Mouse (Mus musculus) heart, embryonic 15.5 days (tissue): Measurements from ENCODE around the gene Otoa. TPM values are rescaled to one million over a fixed set of nuclear protein-coding genes. Genes with fewer than 3 reads are reported as not detected.

Experiments
- ATAC-seq: fragments of 200-750 bp; cut with Nextera tagmentation; replicated peaks from 2 replicates; pipeline ENCODE4 v1.8.0; 2017; ENCODE audit warnings: low read depth, moderate TSS enrichment; ENCODE audit not compliant: insufficient number of reproducible peaks, insufficient read depth, low FRiP score
- H3K27ac ChIP-seq: fragments of 300-500 bp; sonication (generic); 2 replicates; pipeline ENCODE4 v1.5.1; 2015; ENCODE audit warnings: mild to moderate bottlenecking, inconsistent platforms
- H3K27me3 ChIP-seq: fragments of 300-500 bp; sonication (generic); 2 replicates; pipeline ENCODE4 v1.6.1; 2015; ENCODE audit warnings: inconsistent platforms
- H3K36me3 ChIP-seq: fragments of 300-500 bp; sonication (generic); 2 replicates; pipeline ENCODE4 v1.6.1; 2015; ENCODE audit warnings: mild to moderate bottlenecking, inconsistent platforms
- H3K4me1 ChIP-seq: fragments of 300-500 bp; sonication (generic); replicated peaks from 2 replicates; pipeline ENCODE4 v1.6.1; 2015; ENCODE audit warnings: inconsistent platforms
- H3K4me2 ChIP-seq: fragments of 300-500 bp; sonication (generic); 2 replicates; pipeline ENCODE4 v1.6.1; 2015; ENCODE audit warnings: inconsistent platforms, mild to moderate bottlenecking, moderate library complexity
- H3K4me3 ChIP-seq: fragments of 300-500 bp; sonication (generic); 2 replicates; pipeline ENCODE4 v1.5.1; 2015; ENCODE audit warnings: mild to moderate bottlenecking, inconsistent platforms
- H3K9ac ChIP-seq: fragments of 300-500 bp; sonication (generic); 2 replicates; pipeline ENCODE4 v1.6.1; 2015; ENCODE audit warnings: mild to moderate bottlenecking, inconsistent platforms
- H3K9me3 ChIP-seq: fragments of 300-500 bp; sonication (generic); replicated peaks from 2 replicates; pipeline ENCODE4 v1.6.1; 2016; ENCODE audit warnings: inconsistent platforms
- WGBS: fragments of 180-500 bp; shearing (Covaris S2); methylation state at CpG from one replicate; pipeline ENCODE4 v1.1.7; 2015; ENCODE audit warnings: mixed read lengths; 5-methylcytosine and 5-hydroxymethylcytosine counted together
- polyA plus RNA-seq: library from polyadenylated mRNA; unstranded; fragments of >200 nt; fragmentation: Nextera tagmentation; extraction: Ambion mirVana; gene quantifications from 2 replicates; pipeline ENCODE4 v1.2.1, GENCODE M21; 2015

Gene Otoa
- 0.19 and 0.38 TPM in 2 replicates for polyA plus RNA-seq

- no peak within 1 kb of the TSS for H3K4me3 ChIP-seq
- H3K9ac ChIP-seq, result no peak within 1 kb of the TSS
- no peaks in the 10 kb centered on the region for H3K9me3 ChIP-seq
- H3K4me1 ChIP-seq, result peaks cover 18% of the 10 kb centered on the region
- H3K27me3 ChIP-seq, result no peaks in the 10 kb centered on the region
- no peak within 1 kb of the TSS for H3K4me2 ChIP-seq
- no peak within 1 kb of the TSS for H3K27ac ChIP-seq
- 92% methylated on average over 4 of the region's 4 CpGs for WGBS
- no peak for ATAC-seq
- H3K36me3 ChIP-seq, result peaks cover 10% of the 10 kb centered on the region
Observed at GRCm38 (mm10) chr7:121081350-121081749, at the start of gene Otoa. Gene Otoa, plus strand, starts transcription at chr7:121081650.

GRCm38 (mm10) chr7:121033856-121034652, 47.4 kb upstream of the Otoa start, which contains the start of gene Mettl9:
Gene Mettl9, plus strand, starts transcription at chr7:121034445.
- Histone ChIP-seq H3K27ac (peak within 1 kb of the TSS; percentile 96), H3K9ac (peak within 1 kb of the TSS; percentile 98), H3K4me3 (peak within 1 kb of the TSS; percentile 98), H3K27me3 (peaks cover 19% of the 10 kb centered on the region), H3K4me2 (peak within 1 kb of the TSS; percentile 70), H3K9me3 (no peaks in the 10 kb centered on the region), H3K36me3 (no peaks in the 10 kb centered on the region), H3K4me1 (peaks cover 13% of the 10 kb centered on the region; the same call in 1 of the 2 replicates)
- 4% methylated on average over 39 of the region's 43 CpGs for WGBS
- ATAC-seq, result peak; percentile 97

DNA sequence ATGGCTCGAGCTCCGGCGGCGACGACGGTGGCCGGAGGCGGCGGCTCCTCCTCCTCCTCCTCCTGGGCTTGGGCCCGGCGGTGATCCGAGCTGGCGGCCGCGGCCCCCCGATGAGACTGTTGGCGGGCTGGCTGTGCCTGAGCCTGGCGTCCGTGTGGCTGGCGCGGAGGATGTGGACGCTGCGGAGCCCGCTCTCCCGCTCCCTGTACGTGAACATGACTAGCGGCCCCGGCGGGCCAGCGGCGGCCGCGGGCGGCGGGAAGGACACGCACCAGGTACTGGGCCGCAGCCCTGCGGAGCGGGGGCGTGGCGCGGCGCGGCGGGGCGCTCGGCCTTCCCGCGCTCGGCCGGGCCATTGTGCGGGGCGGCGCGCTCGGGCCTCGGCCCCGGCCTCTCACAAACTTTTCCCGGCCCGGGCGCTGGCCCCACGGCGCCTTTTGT, 46.7 kb upstream of the Otoa start:
- Histone ChIP-seq H3K4me1 (peaks cover 14% of the 10 kb centered on the region), H3K4me2 (peak overlapping the region; percentile 70), H3K9me3 (no peaks in the 10 kb centered on the region), H3K4me3 (peak overlapping the region; percentile 98), H3K9ac (peak overlapping the region; percentile 98), H3K27me3 (peaks cover 19% of the 10 kb centered on the region), H3K27ac (peak overlapping the region; percentile 96), H3K36me3 (no peaks in the 10 kb centered on the region)
- whole genome bisulfite sequencing, result under 1% methylated on average over 63 of the region's 63 CpGs
- peak; percentile 79 for ATAC-seq

DNA sequence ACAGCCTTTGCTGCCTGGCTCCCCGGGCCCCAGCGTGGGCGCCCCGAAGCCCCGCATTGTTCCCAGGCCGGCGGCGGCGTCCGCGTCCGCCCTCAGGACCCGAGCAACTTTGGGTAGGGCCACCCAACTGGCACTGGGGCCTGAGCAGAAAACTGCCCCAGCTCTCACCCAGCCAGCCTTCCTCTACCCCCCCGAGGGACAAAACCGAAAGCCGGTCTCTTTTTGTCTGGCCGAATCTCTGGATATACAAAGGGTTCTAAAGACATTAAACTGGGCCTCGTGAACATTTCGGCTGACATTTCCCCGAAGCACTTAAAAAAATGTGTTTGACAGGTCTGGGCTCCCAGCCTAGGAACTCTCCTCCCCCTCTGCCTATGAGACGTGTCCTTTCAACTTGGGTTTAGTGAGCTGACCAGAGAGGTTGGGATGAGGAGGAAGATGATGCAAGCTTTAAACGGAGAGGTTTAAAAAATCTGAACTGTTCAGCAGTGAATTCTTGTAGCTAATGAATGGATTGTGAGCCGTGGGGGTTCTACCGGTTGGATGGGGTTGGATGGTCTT, 46.2 kb upstream of the Otoa start:
- H3K9ac ChIP-seq, result peak overlapping the region; percentile 98
- no peaks in the 10 kb centered on the region for H3K9me3 ChIP-seq
- H3K4me2 ChIP-seq, result peak overlapping the region; percentile 70
- H3K4me1 ChIP-seq, result peaks cover 19% of the 10 kb centered on the region
- peak; percentile 11 for ATAC-seq
- under 1% methylated on average over 24 of the region's 24 CpGs for WGBS
- H3K27me3 ChIP-seq, result peaks cover 18% of the 10 kb centered on the region
- no peaks in the 10 kb centered on the region for H3K36me3 ChIP-seq
- H3K4me3 ChIP-seq, result peak overlapping the region; percentile 98
- H3K27ac ChIP-seq, result peak overlapping the region; percentile 96

DNA sequence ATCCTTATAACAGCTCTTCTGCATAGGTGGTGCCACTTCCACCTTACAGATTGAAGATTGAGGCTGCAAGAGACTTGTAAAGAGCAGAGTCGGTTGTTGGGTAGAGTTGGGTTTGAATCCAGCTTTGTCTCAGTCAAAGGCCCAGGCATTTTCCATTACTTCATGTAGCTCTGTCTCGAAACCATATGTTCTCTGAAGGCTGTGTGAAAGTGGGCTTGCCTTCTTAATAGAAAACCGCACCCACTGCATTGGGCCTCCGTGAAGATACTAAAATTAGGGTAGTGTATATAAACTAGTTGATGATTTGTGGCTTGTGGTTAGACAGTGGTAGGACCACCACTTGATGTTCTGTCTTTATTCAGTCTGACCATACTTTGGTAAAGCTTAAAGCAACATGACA, 40.9 kb upstream of the Otoa start:
- H3K4me3 ChIP-seq, result no peak overlapping the region
- no peak for ATAC-seq

DNA sequence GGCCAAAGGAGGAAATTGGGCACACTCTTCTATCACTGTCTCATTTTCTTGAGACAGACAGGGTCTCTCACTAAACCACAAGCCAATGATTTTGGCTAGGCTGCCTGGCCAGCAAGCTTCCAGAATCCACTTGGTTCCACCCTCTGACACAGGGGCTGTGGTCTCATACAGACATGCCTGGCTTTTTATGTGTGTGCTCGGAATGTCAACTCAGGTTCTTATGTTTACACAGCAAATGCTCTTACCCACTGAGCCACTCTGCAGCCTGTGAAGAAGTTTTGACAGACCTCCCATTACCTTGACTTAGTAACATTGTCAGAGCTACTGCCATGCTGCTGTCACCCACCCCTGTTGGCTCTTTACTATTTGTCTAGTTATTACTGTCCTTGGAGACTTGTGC, 39.5 kb upstream of the Otoa start:
- no peak for ATAC-seq

More for the DNA sequence above, 40.9 kb upstream of the Otoa start:
- Histone ChIP-seq H3K9me3 (no peaks in the 10 kb centered on the region), H3K27ac (no peak overlapping the region), H3K36me3 (no peaks in the 10 kb centered on the region), H3K4me2 (no peak overlapping the region), H3K27me3 (no peaks in the 10 kb centered on the region), H3K4me1 (peaks cover 36% of the 10 kb centered on the region), H3K9ac (no peak overlapping the region)
- WGBS, result 78% methylated on average over 4 of the region's 4 CpGs

DNA sequence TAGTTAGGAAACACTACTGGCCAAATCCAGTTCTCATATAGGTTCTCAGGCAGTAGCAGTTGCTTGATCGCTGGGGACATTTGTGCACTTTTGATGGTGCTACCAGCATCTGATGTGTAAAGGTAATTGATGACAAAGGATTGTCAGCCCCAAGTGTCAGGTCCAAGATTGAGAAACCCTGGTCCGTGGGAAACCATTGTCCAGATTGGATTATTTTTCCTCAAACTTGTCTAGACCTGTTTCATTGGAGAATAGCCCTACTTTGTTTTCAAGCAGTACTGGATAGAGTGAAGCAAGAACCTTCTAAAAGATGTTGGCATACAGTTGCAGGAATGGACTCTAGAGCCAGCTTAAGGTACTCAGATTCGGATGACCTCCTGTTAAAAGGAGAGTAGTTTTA, 38.4 kb upstream of the Otoa start:
- no peak for ATAC-seq
- Histone ChIP-seq H3K27ac (no peak overlapping the region), H3K27me3 (no peaks in the 10 kb centered on the region), H3K9ac (no peak overlapping the region), H3K4me3 (no peak overlapping the region), H3K4me1 (peaks cover 26% of the 10 kb centered on the region), H3K4me2 (no peak overlapping the region), H3K9me3 (no peaks in the 10 kb centered on the region), H3K36me3 (no peaks in the 10 kb centered on the region)
- WGBS, result 91% methylated on average over 3 of the region's 3 CpGs

More for the DNA sequence above, 39.5 kb upstream of the Otoa start:
- no peaks in the 10 kb centered on the region for H3K9me3 ChIP-seq
- 84% methylated on average over 1 of the region's 1 CpGs for WGBS
- H3K36me3 ChIP-seq, result no peaks in the 10 kb centered on the region
- no peak overlapping the region for H3K27ac ChIP-seq
- H3K9ac ChIP-seq, result no peak overlapping the region
- no peak overlapping the region for H3K4me3 ChIP-seq
- no peak overlapping the region for H3K4me2 ChIP-seq
- peaks cover 27% of the 10 kb centered on the region for H3K4me1 ChIP-seq
- H3K27me3 ChIP-seq, result no peaks in the 10 kb centered on the region

GRCm38 (mm10) chr7:121043510-121043909, 37.9 kb upstream of the Otoa start:
- ATAC-seq, result no peak
- no peaks in the 10 kb centered on the region; the same call in 1 of the 2 replicates for H3K36me3 ChIP-seq
- H3K4me3 ChIP-seq, result no peak overlapping the region
- H3K9ac ChIP-seq, result no peak overlapping the region
- no peaks in the 10 kb centered on the region for H3K27me3 ChIP-seq
- peaks cover 24% of the 10 kb centered on the region for H3K4me1 ChIP-seq
- 88% methylated on average over 1 of the region's 1 CpGs for WGBS
- H3K9me3 ChIP-seq, result no peaks in the 10 kb centered on the region
- no peak overlapping the region for H3K27ac ChIP-seq
- no peak overlapping the region for H3K4me2 ChIP-seq

DNA sequence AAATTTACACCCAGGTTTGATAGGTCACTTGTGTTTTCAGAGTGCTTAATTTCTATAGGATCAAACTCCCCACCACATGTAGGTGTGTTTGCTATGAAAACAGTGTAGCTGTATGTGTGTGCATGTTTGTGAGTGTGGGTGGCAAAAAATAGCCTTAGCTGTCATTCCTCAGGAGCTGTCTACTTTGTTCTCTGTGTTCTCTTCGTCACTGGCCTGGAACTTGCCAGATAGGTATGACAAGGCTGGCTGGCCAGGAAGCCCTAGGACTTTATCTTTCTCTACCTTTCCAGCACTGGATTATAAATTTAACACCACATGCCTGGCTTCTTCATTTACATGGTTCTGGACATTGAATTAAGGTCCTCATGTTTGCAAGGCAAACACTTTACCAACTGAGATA, 37.2 kb upstream of the Otoa start:
- H3K4me1 ChIP-seq, result peaks cover 24% of the 10 kb centered on the region

GRCm38 (mm10) chr7:121045671-121046453, 35.6 kb upstream of the Otoa start:
- Histone ChIP-seq H3K36me3 (no peaks in the 10 kb centered on the region; the same call in 1 of the 2 replicates), H3K27ac (no peak overlapping the region), H3K4me2 (no peak overlapping the region), H3K27me3 (no peaks in the 10 kb centered on the region), H3K4me3 (no peak overlapping the region), H3K9ac (no peak overlapping the region), H3K4me1 (peaks cover 15% of the 10 kb centered on the region), H3K9me3 (no peaks in the 10 kb centered on the region)
- WGBS, result 83% methylated on average over 6 of the region's 6 CpGs
- ATAC-seq, result no peak

More for the DNA sequence above, 37.2 kb upstream of the Otoa start:
- no peaks in the 10 kb centered on the region; the same call in 1 of the 2 replicates for H3K36me3 ChIP-seq
- 38% methylated on average over 1 of the region's 1 CpGs for WGBS
- no peak overlapping the region for H3K4me2 ChIP-seq
- 0 out of 2 replicates have a peak overlapping the region, but pooled peaks have one; percentile 12 for H3K27ac ChIP-seq
- no peaks in the 10 kb centered on the region for H3K27me3 ChIP-seq
- H3K9me3 ChIP-seq, result no peaks in the 10 kb centered on the region
- no peak overlapping the region for H3K9ac ChIP-seq
- ATAC-seq, result no peak
- H3K4me3 ChIP-seq, result no peak overlapping the region

DNA sequence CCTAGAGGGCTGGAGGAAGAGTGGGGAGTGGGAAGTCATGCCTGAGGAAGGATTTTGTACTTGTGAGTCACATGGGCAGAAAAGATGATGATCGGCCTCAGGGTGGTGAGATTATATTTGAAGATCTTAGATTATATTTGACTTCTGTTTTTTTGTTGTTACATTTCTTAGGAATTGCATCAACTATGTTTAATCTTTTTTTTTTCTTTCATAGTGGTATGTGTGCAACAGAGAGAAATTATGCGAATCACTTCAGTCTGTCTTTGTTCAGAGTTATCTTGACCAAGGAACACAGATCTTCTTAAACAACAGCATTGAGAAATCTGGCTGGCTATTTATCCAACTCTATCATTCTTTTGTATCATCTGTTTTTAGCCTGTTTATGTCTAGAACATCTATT, 33.8 kb upstream of the Otoa start:
- Histone ChIP-seq H3K36me3 (peaks cover 10% of the 10 kb centered on the region; the same call in 1 of the 2 replicates), H3K9ac (no peak overlapping the region), H3K27ac (no peak overlapping the region), H3K9me3 (no peaks in the 10 kb centered on the region), H3K4me1 (peaks cover 10% of the 10 kb centered on the region; the same call in 1 of the 2 replicates), H3K4me3 (no peak overlapping the region), H3K27me3 (no peaks in the 10 kb centered on the region), H3K4me2 (no peak overlapping the region)
- no peak for ATAC-seq
- WGBS, result 97% methylated on average over 2 of the region's 2 CpGs
